Mouse (Mus musculus) brain, embryonic 14.5 days (tissue): ENCODE results near the gene Gm43552.

Experiments used
- CTCF ChIP-seq: fragments of 200-500 bp; IDR thresholded peaks from 2 replicates; pipeline ENCODE4 v1.5.1; 2012; ENCODE audit warnings: inconsistent platforms, mild to moderate bottlenecking, moderate library complexity, borderline replicate concordance; ENCODE audit not compliant: insufficient read depth, insufficient read length; ENCODE audit errors: extremely low read depth
- POLR2A ChIP-seq: fragments of 200-500 bp; IDR thresholded peaks from 2 replicates; pipeline ENCODE4 v1.6.1; 2012; ENCODE audit warnings: mild to moderate bottlenecking, inconsistent platforms, borderline replicate concordance; ENCODE audit not compliant: poor library complexity, insufficient read depth, insufficient read length, severe bottlenecking; ENCODE audit errors: extremely low read depth

DNA sequence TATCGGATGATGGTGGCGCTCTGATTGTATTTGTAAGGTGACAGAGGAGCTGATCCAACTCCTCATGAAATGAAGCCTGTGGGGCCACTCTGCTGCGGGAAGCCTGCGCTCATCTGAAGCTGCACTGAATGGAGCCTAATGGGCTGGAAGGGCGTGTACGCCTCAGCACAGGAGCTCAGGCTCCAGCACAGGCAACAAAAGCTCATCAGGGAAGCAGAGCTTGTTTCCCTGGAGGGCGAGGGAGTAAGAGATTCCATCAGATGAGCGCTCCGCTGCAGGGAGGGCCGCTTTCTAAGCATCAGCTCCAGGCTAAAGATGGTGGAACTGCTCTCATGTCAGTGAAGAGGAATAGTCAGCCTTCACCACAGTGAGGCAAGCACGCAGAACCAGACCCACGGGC, 84.6 kb downstream of the Gm43552 start:
- TF ChIP-seq CTCF (no peak), POLR2A (no peak)
